Mouse (Mus musculus) hindbrain, postnatal 0 days (tissue): ENCODE measurements around the gene Olfr1186. TPM values are rescaled to one million over a fixed set of nuclear protein-coding genes. Genes with fewer than 3 reads are reported as not detected.
"Not testable (repeated sequence)": the region's sequence is repeated elsewhere in the genome, so short reads cannot be mapped to it uniquely, and the experiment has no call there.

ENCODE experiments used
- ATAC-seq: fragments of 200-750 bp; cut with Nextera tagmentation; 2 replicates; pipeline ENCODE4 v1.8.0; 2017; ENCODE audit warnings: mild to moderate bottlenecking, moderate TSS enrichment, moderate library complexity
- DNase-seq: peaks from one replicate; pipeline ENCODE4 v3.0.0-alpha.2; 2015; ENCODE audit warnings: low spot score
- H3K27ac ChIP-seq: fragments of 300-500 bp; sonication (generic); 2 replicates; pipeline ENCODE4 v1.5.1; 2014; ENCODE audit warnings: mild to moderate bottlenecking
- H3K27me3 ChIP-seq: fragments of 300-500 bp; sonication (generic); 2 replicates; pipeline ENCODE4 v1.6.1; 2014; ENCODE audit warnings: low read length, mixed read lengths; ENCODE audit not compliant: insufficient read depth
- H3K36me3 ChIP-seq: fragments of 300-500 bp; sonication (generic); 2 replicates; pipeline ENCODE4 v1.6.1; 2014; ENCODE audit warnings: low read length, mixed read lengths; ENCODE audit not compliant: insufficient read depth
- H3K4me1 ChIP-seq: fragments of 300-500 bp; sonication (generic); 2 replicates; pipeline ENCODE4 v1.6.1; 2014; ENCODE audit warnings: antibody characterized with exemption, low read length, mixed read lengths; ENCODE audit not compliant: insufficient read depth
- H3K4me2 ChIP-seq: fragments of 300-500 bp; sonication (generic); 2 replicates; pipeline ENCODE4 v1.6.1; 2014; ENCODE audit warnings: low read depth, mild to moderate bottlenecking, low read length, moderate library complexity, mixed read lengths
- H3K4me3 ChIP-seq: fragments of 300-500 bp; sonication (generic); 2 replicates; pipeline ENCODE4 v1.5.1; 2014; ENCODE audit warnings: low read length
- H3K9ac ChIP-seq: fragments of 300-500 bp; sonication (generic); replicated peaks from 2 replicates; pipeline ENCODE4 v1.6.1; 2014; ENCODE audit warnings: mild to moderate bottlenecking, low read length, moderate library complexity, mixed read lengths
- H3K9me3 ChIP-seq: fragments of 300-500 bp; sonication (generic); 2 replicates; pipeline ENCODE4 v1.6.1; 2016; ENCODE audit warnings: low read length, mixed read lengths
- CTCF ChIP-seq: IDR thresholded peaks from 2 replicates; pipeline ENCODE4 v1.5.1; 2016; ENCODE audit warnings: antibody characterized with exemption, control low read depth, low read depth
- WGBS: fragments of 180-500 bp; shearing (Covaris S2); extraction: QIAGEN DNeasy Blood & Tissue Kit; methylation state at CpG from one replicate; pipeline ENCODE4 v1.1.7; 2014; 5-methylcytosine and 5-hydroxymethylcytosine counted together
- polyA plus RNA-seq: library from polyadenylated mRNA; unstranded; fragments of >200 nt; fragmentation: Nextera tagmentation; extraction: Ambion mirVana; gene quantifications from 2 replicates; pipeline ENCODE4 v1.2.1, GENCODE M21; 2015
- total RNA-seq: library from RNA; depleted of rRNA; stranded (reverse); fragments of >200 nt; gene quantifications from 2 replicates; pipeline ENCODE4 v1.2.3, GENCODE M21; 2014; rRNA removed

Olfr1186 gene
- not detected in 2 replicates for total RNA-seq
- polyA plus RNA-seq = not detected in 2 replicates

GRCm38 (mm10) chr2:88518251-88518650 is at the start of gene Olfr1186:
Gene Olfr1186 (plus strand): TSS chr2:88518551.
- WGBS = 89% methylated on average over 2 of the region's 2 CpGs
- Histone ChIP-seq H3K36me3 (no peaks in the 10 kb centered on the region), H3K9ac (no peak within 1 kb of the TSS), H3K4me3 (no peak within 1 kb of the TSS), H3K9me3 (no peaks in the 10 kb centered on the region), H3K4me2 (no peak within 1 kb of the TSS), H3K4me1 (no peaks in the 10 kb centered on the region), H3K27ac (no peak within 1 kb of the TSS), H3K27me3 (no peaks in the 10 kb centered on the region)
- ATAC-seq (no peak), DNase-seq (no peak)
- TF ChIP-seq CTCF = no peak

- no peak within 1 kb of the TSS for H3K4me3 ChIP-seq
- DNase-seq (no peak), ATAC-seq (no peak)
- H3K27ac ChIP-seq = no peak within 1 kb of the TSS
- no peaks in the 10 kb centered on the region for H3K9me3 ChIP-seq
- no peaks in the 10 kb centered on the region for H3K27me3 ChIP-seq
- WGBS = 93% methylated on average over 2 of the region's 2 CpGs
- H3K4me2 ChIP-seq = no peak within 1 kb of the TSS
- no peak within 1 kb of the TSS for H3K9ac ChIP-seq
- H3K4me1 ChIP-seq = no peaks in the 10 kb centered on the region
- no peaks in the 10 kb centered on the region for H3K36me3 ChIP-seq
- TF ChIP-seq CTCF = no peak
Observed at GRCm38 (mm10) chr2:88483298-88483697, 35.1 kb upstream of the Olfr1186 start, which contains the start of gene Olfr1184. Gene Olfr1184 (plus strand): TSS chr2:88483598.

DNA sequence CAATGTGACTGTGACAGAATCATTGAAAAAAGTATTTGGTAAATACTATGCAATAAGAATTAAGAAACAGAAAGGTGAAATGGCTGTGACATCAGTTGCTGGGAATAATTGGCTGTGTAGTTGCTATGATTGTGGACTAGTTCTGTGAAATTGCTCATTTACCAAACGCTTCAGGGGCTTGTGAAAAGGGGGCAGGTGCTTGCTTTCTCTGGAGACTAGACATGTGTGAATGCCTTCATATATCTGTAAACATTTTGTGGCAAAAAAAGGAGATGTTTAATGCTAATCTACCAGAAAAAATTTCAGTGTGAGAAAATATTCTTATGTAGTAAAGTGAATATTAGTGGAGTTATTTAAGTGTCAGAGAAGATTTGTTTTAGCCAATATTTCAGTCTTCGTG is 25.3 kb upstream of the Olfr1186 start, which contains the start of gene Olfr1185-ps1:
TSS of gene Olfr1185-ps1 (plus strand) at position 301 of the 400 bp plus-strand sequence.
- WGBS = 63% methylated on average over 2 of the region's 2 CpGs
- DNase-seq = no peak

DNA sequence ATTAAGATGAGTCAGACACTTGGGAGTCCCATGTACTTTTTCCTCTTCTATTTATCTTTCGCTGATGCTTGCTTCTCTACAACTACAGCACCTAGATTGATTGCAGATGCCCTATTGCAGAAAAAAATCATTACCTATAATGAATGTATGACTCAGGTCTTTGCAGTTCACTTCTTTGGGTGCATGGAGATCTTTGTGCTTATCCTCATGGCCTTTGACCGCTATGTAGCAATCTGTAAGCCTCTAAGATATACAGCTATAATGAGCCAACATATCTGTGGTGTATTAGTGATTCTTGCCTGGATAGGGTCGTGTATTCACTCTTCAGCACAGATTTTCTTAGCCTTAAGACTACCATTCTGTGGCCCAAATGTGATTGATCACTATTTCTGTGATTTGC is 7.4 kb downstream of the Olfr1186 start:
- H3K27ac ChIP-seq = no peak overlapping the region

More for the DNA sequence above, 25.3 kb upstream of the Olfr1186 start, which contains the start of gene Olfr1185-ps1:
- Histone ChIP-seq H3K27me3 (no peaks in the 10 kb centered on the region), H3K9me3 (no peaks in the 10 kb centered on the region), H3K9ac (no peak within 1 kb of the TSS), H3K4me1 (no peaks in the 10 kb centered on the region), H3K27ac (no peak within 1 kb of the TSS), H3K4me3 (no peak within 1 kb of the TSS), H3K4me2 (no peak within 1 kb of the TSS), H3K36me3 (no peaks in the 10 kb centered on the region)
- TF ChIP-seq CTCF = no peak
- no peak for ATAC-seq

GRCm38 (mm10) chr2:88556635-88557034 is 38.3 kb downstream of the Olfr1186 start, which contains the start of gene Olfr1188:
Gene Olfr1188 (plus strand): TSS chr2:88556935.
- Histone ChIP-seq H3K27ac (no peak within 1 kb of the TSS), H3K9ac (no peak within 1 kb of the TSS), H3K36me3 (no peaks in the 10 kb centered on the region), H3K4me2 (no peak within 1 kb of the TSS), H3K4me3 (no peak within 1 kb of the TSS), H3K4me1 (no peaks in the 10 kb centered on the region), H3K27me3 (no peaks in the 10 kb centered on the region), H3K9me3 (no peaks in the 10 kb centered on the region)
- DNase-seq = no peak
- WGBS = 91% methylated on average over 2 of the region's 2 CpGs
- no peak for ATAC-seq
- TF ChIP-seq CTCF = no peak

More for the DNA sequence above, 7.4 kb downstream of the Olfr1186 start:
- 74% methylated on average over 3 of the region's 3 CpGs for WGBS
- no peaks in the 10 kb centered on the region for H3K4me1 ChIP-seq
- TF ChIP-seq CTCF = no peak
- no peaks in the 10 kb centered on the region for H3K9me3 ChIP-seq
- no peaks in the 10 kb centered on the region for H3K36me3 ChIP-seq
- H3K9ac ChIP-seq = no peak overlapping the region
- no peak overlapping the region for H3K4me2 ChIP-seq
- no peak overlapping the region for H3K4me3 ChIP-seq
- ATAC-seq (no peak), DNase-seq (no peak)
- no peaks in the 10 kb centered on the region for H3K27me3 ChIP-seq

GRCm38 (mm10) chr2:88572696-88573095 is 54.3 kb downstream of the Olfr1186 start:
- H3K4me3 ChIP-seq, H3K27me3 ChIP-seq, H3K4me1 ChIP-seq, ATAC-seq, H3K9ac ChIP-seq, H3K4me2 ChIP-seq, DNase-seq, H3K27ac ChIP-seq, H3K9me3 ChIP-seq, H3K36me3 ChIP-seq: not testable (repeated sequence)
- WGBS = 91% methylated on average over 12 of the region's 12 CpGs

Other genes with a start within 250 kb of the Olfr1186 start
- gene Olfr1173, start 238.7 kb upstream of the Olfr1186 start, total RNA-seq = not detected in 2 replicates
- not detected in 2 replicates for gene Olfr1173, start 238.7 kb upstream of the Olfr1186 start, polyA plus RNA-seq
- gene Olfr1174-ps, start 203.4 kb upstream of the Olfr1186 start, total RNA-seq = not detected in 2 replicates
- not detected in 2 replicates for gene Olfr1174-ps, start 203.4 kb upstream of the Olfr1186 start, polyA plus RNA-seq
- not detected in 2 replicates for gene Olfr1175-ps, start 191.3 kb upstream of the Olfr1186 start, total RNA-seq
- gene Olfr1175-ps, start 191.3 kb upstream of the Olfr1186 start, polyA plus RNA-seq = not detected in 2 replicates
- gene Olfr1176, start 181.8 kb upstream of the Olfr1186 start, total RNA-seq = not detected in 2 replicates
- not detected in 2 replicates for gene Olfr1176, start 181.8 kb upstream of the Olfr1186 start, polyA plus RNA-seq
- not detected in 2 replicates for gene Olfr1177-ps, start 172.1 kb upstream of the Olfr1186 start, total RNA-seq
- gene Olfr1177-ps, start 172.1 kb upstream of the Olfr1186 start, polyA plus RNA-seq = not detected in 2 replicates
- not detected in 2 replicates for gene Olfr1178, start 131.5 kb upstream of the Olfr1186 start, total RNA-seq
- gene Olfr1178, start 131.5 kb upstream of the Olfr1186 start, polyA plus RNA-seq = not detected in 2 replicates
- not detected in 2 replicates for gene Olfr1179, start 112.1 kb upstream of the Olfr1186 start, total RNA-seq
- gene Olfr1179, start 112.1 kb upstream of the Olfr1186 start, polyA plus RNA-seq = not detected in 2 replicates
- gene Olfr1180, start 99.4 kb upstream of the Olfr1186 start, total RNA-seq = not detected in 2 replicates
- not detected in 2 replicates for gene Olfr1180, start 99.4 kb upstream of the Olfr1186 start, polyA plus RNA-seq
- gene Olfr1181, start 92.4 kb upstream of the Olfr1186 start, total RNA-seq = not detected in 2 replicates
- gene Olfr1181, start 92.4 kb upstream of the Olfr1186 start, polyA plus RNA-seq = not detected in 2 replicates
- gene Gm13757, start 69.4 kb upstream of the Olfr1186 start, total RNA-seq = not detected in 2 replicates
- gene Gm13757, start 69.4 kb upstream of the Olfr1186 start, polyA plus RNA-seq = not detected in 2 replicates
- gene Olfr1183, start 63.7 kb upstream of the Olfr1186 start, total RNA-seq = not detected in 2 replicates
- gene Olfr1183, start 63.7 kb upstream of the Olfr1186 start, polyA plus RNA-seq = not detected in 2 replicates
- gene Olfr1184, start 35.0 kb upstream of the Olfr1186 start, total RNA-seq = not detected in 2 replicates
- gene Olfr1184, start 35.0 kb upstream of the Olfr1186 start, polyA plus RNA-seq = not detected in 2 replicates
- not detected in 2 replicates for gene Olfr1185-ps1, start 25.2 kb upstream of the Olfr1186 start, total RNA-seq
- gene Olfr1185-ps1, start 25.2 kb upstream of the Olfr1186 start, polyA plus RNA-seq = not detected in 2 replicates
- not detected in 2 replicates for gene Olfr1188, start 38.4 kb downstream of the Olfr1186 start, total RNA-seq
- gene Olfr1188, start 38.4 kb downstream of the Olfr1186 start, polyA plus RNA-seq = not detected in 2 replicates
- not detected in 2 replicates for gene Olfr1189, start 67.9 kb downstream of the Olfr1186 start, total RNA-seq
- not detected in 2 replicates for gene Olfr1189, start 67.9 kb downstream of the Olfr1186 start, polyA plus RNA-seq
- not detected in 2 replicates for gene Olfr1191-ps1, start 122.0 kb downstream of the Olfr1186 start, total RNA-seq
- gene Olfr1191-ps1, start 122.0 kb downstream of the Olfr1186 start, polyA plus RNA-seq = not detected in 2 replicates
- gene Olfr1192-ps1, start 130.0 kb downstream of the Olfr1186 start, total RNA-seq = not detected in 2 replicates
- not detected in 2 replicates for gene Olfr1192-ps1, start 130.0 kb downstream of the Olfr1186 start, polyA plus RNA-seq
- gene Olfr1193, start 157.1 kb downstream of the Olfr1186 start, total RNA-seq = not detected in 2 replicates
- gene Olfr1193, start 157.1 kb downstream of the Olfr1186 start, polyA plus RNA-seq = not detected in 2 replicates
- gene Olfr1195, start 170.6 kb downstream of the Olfr1186 start, total RNA-seq = not detected in 2 replicates
- not detected in 2 replicates for gene Olfr1195, start 170.6 kb downstream of the Olfr1186 start, polyA plus RNA-seq
- gene Olfr1196, start 186.0 kb downstream of the Olfr1186 start, total RNA-seq = not detected in 2 replicates
- not detected in 2 replicates for gene Olfr1196, start 186.0 kb downstream of the Olfr1186 start, polyA plus RNA-seq
- not detected in 2 replicates for gene Olfr1197, start 213.8 kb downstream of the Olfr1186 start, total RNA-seq
- not detected in 2 replicates for gene Olfr1197, start 213.8 kb downstream of the Olfr1186 start, polyA plus RNA-seq
- not detected in 2 replicates for gene Olfr1198, start 232.8 kb downstream of the Olfr1186 start, total RNA-seq
- not detected in 2 replicates for gene Olfr1198, start 232.8 kb downstream of the Olfr1186 start, polyA plus RNA-seq
- not detected in 2 replicates for gene Olfr1199, start 241.9 kb downstream of the Olfr1186 start, total RNA-seq
- not detected in 2 replicates for gene Olfr1199, start 241.9 kb downstream of the Olfr1186 start, polyA plus RNA-seq